Mouse (Mus musculus): ENCODE data around the gene Pycard.
A peak's percentile ranks its signal among the peaks of the same experiment; 100 is the strongest.
"Not testable (repeated sequence)": the region's sequence is repeated elsewhere in the genome, so short reads cannot be mapped to it uniquely, and the experiment has no call there.

The Pycard gene

GRCm38 (mm10) chr7:127993341-127993977, at the start of gene Pycard:
TSS of gene Pycard (minus strand) at chr7:127993867.
- no peak for DNase-seq

GRCm38 (mm10) chr7:128042161-128042820, 48.6 kb upstream of the Pycard start:
- DNase-seq = not testable (repeated sequence)

- no peak for DNase-seq
Observed at GRCm38 (mm10) chr7:128033616-128034015, 39.9 kb upstream of the Pycard start.

- no peak for DNase-seq
Observed at GRCm38 (mm10) chr7:128032989-128033293, 39.3 kb upstream of the Pycard start.

GRCm38 (mm10) chr7:128032290-128032988, 38.8 kb upstream of the Pycard start:
- DNase-seq = no peak

- DNase-seq = no peak
Observed at GRCm38 (mm10) chr7:128031403-128031976, 37.8 kb upstream of the Pycard start.

- no peak for DNase-seq
Observed at GRCm38 (mm10) chr7:128025381-128025780, 31.7 kb upstream of the Pycard start.

- DNase-seq = no peak
Observed at GRCm38 (mm10) chr7:128024932-128025331, 31.3 kb upstream of the Pycard start.

- no peak for DNase-seq
Observed at GRCm38 (mm10) chr7:128024364-128024763, 30.7 kb upstream of the Pycard start.

- DNase-seq = no peak
Observed at GRCm38 (mm10) chr7:128023565-128023964, 29.9 kb upstream of the Pycard start.

GRCm38 (mm10) chr7:128022974-128023373, 29.3 kb upstream of the Pycard start:
- DNase-seq = no peak

- DNase-seq = no peak
Observed at GRCm38 (mm10) chr7:128019187-128019586, 25.5 kb upstream of the Pycard start.

GRCm38 (mm10) chr7:128018275-128018674, 24.6 kb upstream of the Pycard start:
- DNase-seq = no peak

GRCm38 (mm10) chr7:128016650-128017049, 23.0 kb upstream of the Pycard start:
- DNase-seq = no peak

- not testable (repeated sequence) for DNase-seq
Observed at GRCm38 (mm10) chr7:128016134-128016533, 22.5 kb upstream of the Pycard start.

GRCm38 (mm10) chr7:128013116-128013515, 19.4 kb upstream of the Pycard start:
- no peak for DNase-seq

- DNase-seq = no peak
Observed at GRCm38 (mm10) chr7:128012136-128012780, 18.6 kb upstream of the Pycard start.

GRCm38 (mm10) chr7:128009715-128010340, 16.2 kb upstream of the Pycard start:
- no peak for DNase-seq

GRCm38 (mm10) chr7:128006193-128006592, 12.5 kb upstream of the Pycard start:
- DNase-seq = peak; percentile 46

- DNase-seq = peak; percentile 16
Observed at GRCm38 (mm10) chr7:128004487-128005362, 11.1 kb upstream of the Pycard start.

GRCm38 (mm10) chr7:128004150-128004486, 10.5 kb upstream of the Pycard start:
- DNase-seq = no peak

- peak; percentile 88 for DNase-seq
Observed at GRCm38 (mm10) chr7:128003688-128004087, 10.0 kb upstream of the Pycard start, which contains the start of gene Trim72. TSS of gene Trim72 (plus strand) at chr7:128003949.
